Mouse (Mus musculus) forebrain, embryonic 13.5 days (tissue): Measurements from ENCODE around the gene Zfp768. TPM values are rescaled to one million over a fixed set of nuclear protein-coding genes. Genes with fewer than 3 reads are reported as not detected.
A peak's percentile ranks its signal among the peaks of the same experiment; 100 is the strongest.
"Not testable (repeated sequence)": the region's sequence is repeated elsewhere in the genome, so short reads cannot be mapped to it uniquely, and the experiment has no call there.

Source experiments
- ATAC-seq: fragments of 200-750 bp; cut with Nextera tagmentation; 2 replicates; pipeline ENCODE4 v1.8.0; 2017
- H3K27ac ChIP-seq: fragments of 300-500 bp; sonication (generic); 2 replicates; pipeline ENCODE4 v1.5.1; 2015; ENCODE audit warnings: inconsistent platforms, mild to moderate bottlenecking, moderate library complexity
- H3K27me3 ChIP-seq: fragments of 300-500 bp; sonication (generic); 2 replicates; pipeline ENCODE4 v1.6.1; 2015; ENCODE audit warnings: mild to moderate bottlenecking, inconsistent platforms
- H3K36me3 ChIP-seq: fragments of 300-500 bp; sonication (generic); 2 replicates; pipeline ENCODE4 v1.6.1; 2015; ENCODE audit warnings: mild to moderate bottlenecking, inconsistent platforms; ENCODE audit not compliant: poor library complexity, severe bottlenecking
- H3K4me1 ChIP-seq: fragments of 300-500 bp; sonication (generic); 2 replicates; pipeline ENCODE4 v1.6.1; 2015; ENCODE audit warnings: inconsistent platforms
- H3K4me2 ChIP-seq: fragments of 300-500 bp; sonication (generic); 2 replicates; pipeline ENCODE4 v1.6.1; 2015; ENCODE audit warnings: inconsistent platforms, mild to moderate bottlenecking, moderate library complexity
- H3K4me3 ChIP-seq: fragments of 300-500 bp; sonication (generic); 2 replicates; pipeline ENCODE4 v1.5.1; 2015; ENCODE audit warnings: mild to moderate bottlenecking, inconsistent platforms
- H3K9ac ChIP-seq: fragments of 300-500 bp; sonication (generic); 2 replicates; pipeline ENCODE4 v1.6.1; 2015; ENCODE audit warnings: mild to moderate bottlenecking, inconsistent platforms
- H3K9me3 ChIP-seq: fragments of 300-500 bp; sonication (generic); replicated peaks from 2 replicates; pipeline ENCODE4 v1.6.1; 2016; ENCODE audit warnings: inconsistent platforms
- WGBS: fragments of 180-500 bp; shearing (Covaris S2); methylation state at CpG from one replicate; pipeline ENCODE4 v1.1.7; 2015; 5-methylcytosine and 5-hydroxymethylcytosine counted together
- polyA plus RNA-seq: library from polyadenylated mRNA; unstranded; fragments of >200 nt; fragmentation: Nextera tagmentation; extraction: Ambion mirVana; gene quantifications from 2 replicates; pipeline ENCODE4 v1.2.1, GENCODE M21; 2015

Zfp768 gene
- polyA plus RNA-seq, 1 experiment from 2014 or later = 11.8 TPM

DNA sequence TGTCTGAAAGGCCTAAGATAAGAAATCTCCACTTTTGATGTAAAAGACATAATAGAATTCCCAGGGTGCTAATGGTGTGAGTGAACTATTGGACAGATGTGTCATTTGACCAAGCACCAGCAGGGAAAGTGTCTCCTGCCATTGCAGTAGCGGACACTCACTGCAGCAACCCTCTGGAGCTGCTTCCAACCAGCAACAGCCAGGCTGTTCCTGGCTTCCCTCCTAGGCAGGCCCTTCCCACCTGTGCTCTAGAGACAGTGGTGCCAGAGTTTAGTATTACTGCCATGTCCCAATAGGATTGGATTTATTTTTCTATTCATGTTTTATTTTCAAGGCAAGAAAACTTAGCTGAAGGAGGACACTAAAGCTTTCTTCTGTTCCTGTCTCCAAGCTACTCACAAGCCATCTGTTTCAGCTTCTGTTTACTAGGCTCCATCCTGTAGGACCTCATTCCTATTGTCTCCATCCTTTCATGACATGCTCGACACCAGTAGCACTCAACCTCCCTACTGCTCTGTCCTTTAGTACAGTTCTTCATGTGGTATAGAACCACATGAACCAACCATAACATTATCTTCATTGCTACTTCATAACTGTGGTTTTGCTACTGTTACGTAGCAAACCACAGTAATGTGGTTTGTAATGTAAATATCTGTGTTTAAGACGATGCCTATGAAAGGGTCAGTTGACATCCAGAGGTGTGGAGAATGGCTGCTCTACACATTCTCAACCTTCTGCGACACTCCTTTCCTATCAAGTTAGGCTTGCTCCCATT, 6.0 kb upstream of the Zfp768 start:
- 0 out of 2 replicates have a peak, but pooled peaks cover 6% of the 10 kb centered on the region for H3K27me3 ChIP-seq
- no peaks in the 10 kb centered on the region for H3K36me3 ChIP-seq
- H3K9ac ChIP-seq = no peak overlapping the region
- no peaks in the 10 kb centered on the region for H3K9me3 ChIP-seq
- H3K4me2 ChIP-seq = no peak overlapping the region
- peaks cover 8% of the 10 kb centered on the region for H3K4me1 ChIP-seq
- no peak overlapping the region for H3K4me3 ChIP-seq
- no peak for ATAC-seq
- 92% methylated on average over 5 of the region's 5 CpGs for WGBS
- no peak overlapping the region for H3K27ac ChIP-seq

GRCm38 (mm10) chr7:127346676-127347075, 1.3 kb upstream of the Zfp768 start:
- no peak for ATAC-seq
- H3K4me3 ChIP-seq = peak overlapping the region; percentile 94
- no peak overlapping the region for H3K9ac ChIP-seq
- WGBS = 12% methylated on average over 8 of the region's 8 CpGs
- no peaks in the 10 kb centered on the region for H3K9me3 ChIP-seq
- no peak overlapping the region for H3K27ac ChIP-seq
- H3K4me2 ChIP-seq = peak overlapping the region; percentile 86
- H3K36me3 ChIP-seq = peaks cover 20% of the 10 kb centered on the region
- peaks cover 21% of the 10 kb centered on the region for H3K4me1 ChIP-seq
- no peaks in the 10 kb centered on the region for H3K27me3 ChIP-seq

DNA sequence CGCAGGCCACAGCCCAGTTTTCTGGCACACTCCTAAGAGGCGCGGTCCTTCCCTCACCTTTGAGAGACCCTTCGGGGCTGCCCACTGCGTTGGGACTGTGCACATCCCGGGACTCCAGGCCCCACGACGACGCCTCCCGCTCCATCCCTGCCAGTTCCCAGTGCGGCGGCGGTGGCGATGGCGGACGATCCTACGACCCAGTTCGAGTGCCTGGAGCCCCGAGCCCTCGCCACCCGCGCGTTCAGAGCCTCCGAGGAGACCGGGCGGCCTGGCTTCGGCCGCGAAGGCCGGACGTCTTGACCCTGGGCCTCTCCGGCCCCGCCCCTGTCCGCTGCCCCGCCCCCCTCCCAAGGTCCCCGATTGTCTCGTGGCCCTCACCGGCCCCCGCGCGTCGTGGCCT, 297 bp downstream of the Zfp768 start:
- peak; percentile 23 for ATAC-seq
- Histone ChIP-seq H3K27me3 (no peaks in the 10 kb centered on the region), H3K36me3 (peaks cover 32% of the 10 kb centered on the region), H3K4me1 (peaks cover 21% of the 10 kb centered on the region), H3K9ac (peak overlapping the region; percentile 93), H3K4me3 (peak overlapping the region; percentile 94), H3K4me2 (peak overlapping the region; percentile 86), H3K9me3 (no peaks in the 10 kb centered on the region), H3K27ac (peak overlapping the region; percentile 83)
- WGBS = under 1% methylated on average over 36 of the region's 42 CpGs

GRCm38 (mm10) chr7:127344371-127344770, 1.0 kb downstream of the Zfp768 start:
- Histone ChIP-seq H3K9ac (peak overlapping the region; percentile 93), H3K36me3 (peaks cover 32% of the 10 kb centered on the region), H3K27ac (no peak overlapping the region), H3K9me3 (no peaks in the 10 kb centered on the region), H3K27me3 (no peaks in the 10 kb centered on the region), H3K4me1 (peaks cover 21% of the 10 kb centered on the region), H3K4me2 (peak overlapping the region; percentile 86), H3K4me3 (peak overlapping the region; percentile 94)
- no peak for ATAC-seq
- WGBS = 90% methylated on average over 8 of the region's 8 CpGs

DNA sequence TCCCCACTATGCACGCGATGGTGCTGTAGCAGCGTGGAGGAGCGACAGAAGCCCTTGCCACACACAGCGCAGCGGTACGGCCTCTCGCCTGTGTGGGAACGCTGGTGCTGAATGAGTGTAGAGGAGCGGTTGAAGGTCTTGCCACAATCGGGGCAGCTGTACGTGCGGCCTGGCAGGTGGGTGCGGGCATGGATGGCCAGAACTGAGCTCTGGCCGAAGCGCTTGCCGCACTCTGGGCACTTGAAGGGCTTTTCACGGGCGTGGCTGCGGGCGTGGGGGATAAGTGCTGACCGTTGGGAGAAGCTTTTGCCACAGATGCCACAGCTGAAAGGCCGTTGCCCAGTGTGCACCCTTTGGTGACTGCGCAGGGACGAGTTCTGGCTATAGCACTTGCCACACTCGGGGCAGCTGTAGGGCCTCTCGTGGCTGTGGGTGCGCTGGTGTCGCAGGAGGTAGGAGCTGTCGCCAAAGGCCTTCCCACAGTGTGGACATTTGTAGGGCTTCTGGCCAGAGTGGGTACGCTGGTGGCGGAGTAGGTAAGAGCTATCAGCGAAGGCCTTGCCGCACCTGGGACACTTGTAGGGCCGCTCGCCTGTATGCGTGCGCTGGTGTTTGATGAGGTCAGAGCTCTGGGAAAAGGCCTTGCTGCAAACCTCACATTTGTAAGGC, 1.9 kb downstream of the Zfp768 start:
- peaks cover 21% of the 10 kb centered on the region for H3K4me1 ChIP-seq
- no peak overlapping the region for H3K4me2 ChIP-seq
- H3K9ac ChIP-seq = no peak overlapping the region
- H3K9me3 ChIP-seq = no peaks in the 10 kb centered on the region
- H3K27ac ChIP-seq = no peak overlapping the region
- no peak for ATAC-seq
- 95% methylated on average over 38 of the region's 38 CpGs for WGBS
- 0 out of 2 replicates have a peak overlapping the region, but pooled peaks have one; percentile 6 for H3K4me3 ChIP-seq
- peaks cover 32% of the 10 kb centered on the region for H3K36me3 ChIP-seq
- H3K27me3 ChIP-seq = no peaks in the 10 kb centered on the region

GRCm38 (mm10) chr7:127342888-127343287, 2.5 kb downstream of the Zfp768 start:
- Histone ChIP-seq H3K4me1 (peaks cover 21% of the 10 kb centered on the region), H3K9ac (no peak overlapping the region), H3K27ac (no peak overlapping the region), H3K27me3 (no peaks in the 10 kb centered on the region), H3K4me3 (no peak overlapping the region), H3K9me3 (no peaks in the 10 kb centered on the region), H3K4me2 (no peak overlapping the region), H3K36me3 (peaks cover 32% of the 10 kb centered on the region)
- ATAC-seq = no peak
- 97% methylated on average over 7 of the region's 7 CpGs for WGBS

- H3K27ac ChIP-seq = no peak overlapping the region
- H3K4me3 ChIP-seq = no peak overlapping the region
- H3K4me2 ChIP-seq = no peak overlapping the region
- no peaks in the 10 kb centered on the region for H3K27me3 ChIP-seq
- H3K9ac ChIP-seq = no peak overlapping the region
- peaks cover 32% of the 10 kb centered on the region for H3K36me3 ChIP-seq
- WGBS = 71% methylated on average over 4 of the region's 4 CpGs
- no peak for ATAC-seq
- H3K9me3 ChIP-seq = no peaks in the 10 kb centered on the region
- H3K4me1 ChIP-seq = peaks cover 21% of the 10 kb centered on the region
These were observed 3.1 kb downstream of the Zfp768 start for GRCm38 (mm10) chr7:127342332-127342731.

DNA sequence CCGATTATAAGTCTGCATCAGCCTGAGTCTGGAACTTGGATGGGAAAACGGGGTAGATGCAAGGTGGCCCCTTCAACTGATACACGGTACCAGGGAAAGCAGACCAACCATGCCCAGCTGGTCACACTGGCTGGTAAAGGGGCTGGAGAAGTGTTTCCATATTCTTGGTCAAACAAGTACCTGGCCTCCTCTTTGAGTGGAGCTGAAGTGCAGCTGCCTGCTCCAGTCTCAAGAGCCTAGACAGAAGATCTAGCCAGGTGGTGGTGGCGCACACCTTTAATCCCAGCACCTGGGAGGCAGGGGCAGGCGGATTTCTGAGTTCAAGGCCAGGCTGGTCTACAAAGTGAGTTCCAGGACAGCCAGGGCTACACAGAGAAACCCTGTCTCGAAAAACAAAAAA, 3.5 kb downstream of the Zfp768 start:
- not testable (repeated sequence) for H3K27me3 ChIP-seq, H3K4me2 ChIP-seq, H3K4me3 ChIP-seq, H3K9me3 ChIP-seq, ATAC-seq, H3K27ac ChIP-seq
- peaks cover 17% of the 10 kb centered on the region for H3K4me1 ChIP-seq
- H3K9ac ChIP-seq = peak overlapping the region; percentile 21
- H3K36me3 ChIP-seq = peaks cover 32% of the 10 kb centered on the region
- WGBS = 95% methylated on average over 6 of the region's 6 CpGs

DNA sequence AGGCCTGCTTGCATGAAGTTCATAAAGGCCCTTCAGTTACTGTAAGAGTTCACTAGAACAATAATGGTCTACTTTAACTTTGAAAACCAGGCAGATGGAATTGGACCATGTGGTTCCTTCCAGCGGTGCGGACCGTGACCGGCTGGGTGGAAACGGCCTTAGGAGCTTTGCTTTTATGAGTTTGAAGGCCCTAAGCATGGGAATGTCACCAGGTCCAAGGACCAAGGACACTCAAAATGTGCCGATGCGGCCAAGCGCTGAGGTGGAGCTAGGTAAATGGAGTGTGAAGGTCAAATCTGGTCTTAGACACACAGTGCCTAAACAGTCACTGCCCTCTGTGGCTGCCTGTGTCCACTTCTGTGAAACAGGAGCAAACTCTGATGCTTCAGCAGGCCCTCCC, 4.0 kb downstream of the Zfp768 start:
- no peak overlapping the region for H3K4me2 ChIP-seq
- peaks cover 12% of the 10 kb centered on the region for H3K4me1 ChIP-seq
- peak overlapping the region; percentile 21; the same call in 1 of the 2 replicates for H3K9ac ChIP-seq
- peaks cover 32% of the 10 kb centered on the region for H3K36me3 ChIP-seq
- no peak overlapping the region for H3K4me3 ChIP-seq
- ATAC-seq = no peak
- no peak overlapping the region for H3K27ac ChIP-seq
- H3K9me3 ChIP-seq = no peaks in the 10 kb centered on the region
- H3K27me3 ChIP-seq = no peaks in the 10 kb centered on the region
- 96% methylated on average over 8 of the region's 8 CpGs for whole genome bisulfite sequencing

DNA sequence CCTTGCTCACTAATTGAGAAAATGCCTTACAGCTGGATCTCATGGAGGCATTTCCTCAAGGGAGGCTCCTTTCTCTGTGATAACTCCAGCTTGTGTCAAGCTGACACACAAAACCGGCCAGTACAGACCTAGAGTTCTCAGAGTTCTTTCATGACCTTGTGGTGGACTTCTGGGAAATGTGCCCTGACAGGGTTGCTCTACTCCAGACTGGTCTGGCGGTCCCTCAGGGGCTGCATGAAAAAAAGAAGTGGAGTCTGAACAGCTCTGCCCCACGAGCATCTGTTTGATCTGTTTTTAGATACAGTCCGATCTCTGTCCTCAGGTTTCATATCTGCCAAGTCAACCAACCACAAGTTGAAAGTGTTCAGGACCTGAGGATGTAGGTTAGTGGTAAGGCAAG, 7.8 kb downstream of the Zfp768 start:
- ATAC-seq = no peak
- no peak overlapping the region for H3K9ac ChIP-seq
- H3K27me3 ChIP-seq = no peaks in the 10 kb centered on the region
- no peaks in the 10 kb centered on the region for H3K9me3 ChIP-seq
- 84% methylated on average over 4 of the region's 4 CpGs for WGBS
- H3K27ac ChIP-seq = no peak overlapping the region
- H3K4me3 ChIP-seq = no peak overlapping the region
- no peaks in the 10 kb centered on the region for H3K4me1 ChIP-seq
- H3K4me2 ChIP-seq = no peak overlapping the region
- H3K36me3 ChIP-seq = peaks cover 17% of the 10 kb centered on the region

DNA sequence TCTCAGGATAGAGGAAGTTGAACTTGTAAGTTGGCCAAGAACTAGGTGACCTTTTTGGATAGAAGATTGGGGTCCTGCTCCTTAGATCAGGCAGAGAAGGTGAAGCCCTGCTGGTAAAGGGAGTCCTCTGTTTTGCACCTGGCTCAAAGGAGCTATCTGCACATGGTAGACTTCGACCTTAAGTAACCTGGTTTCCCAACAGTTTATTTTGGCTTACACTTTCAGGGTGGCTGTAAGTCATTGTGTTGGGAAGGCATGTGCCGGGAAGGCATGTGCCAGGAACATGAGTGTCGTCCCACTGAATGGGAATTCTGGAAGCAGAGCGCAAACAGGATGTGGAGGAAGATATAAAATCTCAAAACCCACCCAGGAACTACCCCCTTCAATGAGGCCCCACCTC, 9.8 kb downstream of the Zfp768 start:
- H3K4me1 ChIP-seq = no peaks in the 10 kb centered on the region
- no peaks in the 10 kb centered on the region for H3K27me3 ChIP-seq
- H3K4me3 ChIP-seq = no peak overlapping the region
- no peaks in the 10 kb centered on the region for H3K9me3 ChIP-seq
- H3K36me3 ChIP-seq = 0 out of 2 replicates have a peak, but pooled peaks cover 4% of the 10 kb centered on the region
- no peak overlapping the region for H3K27ac ChIP-seq
- ATAC-seq = no peak
- 89% methylated on average over 4 of the region's 4 CpGs for WGBS
- H3K9ac ChIP-seq = no peak overlapping the region
- H3K4me2 ChIP-seq = no peak overlapping the region

DNA sequence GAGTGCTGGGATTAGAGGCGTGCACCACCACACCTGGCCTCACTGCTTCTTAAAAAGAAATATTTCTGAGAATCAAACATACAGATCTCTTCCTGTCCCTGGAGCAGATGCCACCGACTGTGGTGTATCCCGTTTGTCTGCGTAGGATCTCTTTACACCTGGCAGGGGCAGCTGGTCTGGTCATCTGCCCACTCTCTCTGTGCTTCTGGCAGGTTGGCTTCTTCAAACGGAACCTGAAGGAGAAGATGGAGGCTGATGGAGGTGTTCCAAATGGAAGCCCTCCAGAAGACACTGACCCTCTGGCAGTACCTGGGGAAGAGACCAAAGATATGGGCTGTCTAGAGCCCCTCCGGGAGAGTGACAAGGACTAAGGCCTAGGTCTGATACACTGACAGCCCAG, 12.1 kb downstream of the Zfp768 start:
- Histone ChIP-seq H3K27me3 (no peaks in the 10 kb centered on the region), H3K9ac (no peak overlapping the region), H3K27ac (no peak overlapping the region), H3K36me3 (no peaks in the 10 kb centered on the region), H3K9me3 (no peaks in the 10 kb centered on the region), H3K4me3 (no peak overlapping the region), H3K4me1 (no peaks in the 10 kb centered on the region), H3K4me2 (no peak overlapping the region)
- WGBS = 87% methylated on average over 6 of the region's 6 CpGs
- ATAC-seq = no peak
